Mouse (Mus musculus) neural tube, embryonic 11.5 days (tissue): ENCODE results near the gene Snx5. TPM values are rescaled to one million over a fixed set of nuclear protein-coding genes. Genes with fewer than 3 reads are reported as not detected.
A peak's percentile ranks its signal among the peaks of the same experiment; 100 is the strongest.

Source experiments
- ATAC-seq: fragments of 200-750 bp; cut with Nextera tagmentation; 2 replicates; pipeline ENCODE4 v1.8.0; 2017; ENCODE audit warnings: moderate number of reproducible peaks, mild to moderate bottlenecking, moderate TSS enrichment, moderate library complexity; ENCODE audit not compliant: insufficient read depth, low FRiP score, low TSS enrichment
- DNase-seq: peaks from one replicate; pipeline ENCODE4 v3.0.0-alpha.2; 2015; ENCODE audit warnings: low spot score
- H3K27ac ChIP-seq: fragments of 300-500 bp; sonication (generic); 2 replicates; pipeline ENCODE4 v1.5.1; 2014; ENCODE audit warnings: low read depth, mild to moderate bottlenecking, low read length
- H3K27me3 ChIP-seq: fragments of 300-500 bp; sonication (generic); 2 replicates; pipeline ENCODE4 v1.6.1; 2014; ENCODE audit warnings: mild to moderate bottlenecking, low read length, mixed read lengths; ENCODE audit not compliant: control insufficient read depth, insufficient read depth
- H3K36me3 ChIP-seq: fragments of 300-500 bp; sonication (generic); 2 replicates; pipeline ENCODE4 v1.6.1; 2014; ENCODE audit warnings: mild to moderate bottlenecking, low read length, moderate library complexity, mixed read lengths; ENCODE audit not compliant: control insufficient read depth, insufficient read depth
- H3K4me1 ChIP-seq: fragments of 300-500 bp; sonication (generic); 2 replicates; pipeline ENCODE4 v1.6.1; 2014; ENCODE audit warnings: low read length, mixed read lengths; ENCODE audit not compliant: control insufficient read depth, insufficient read depth
- H3K4me2 ChIP-seq: fragments of 300-500 bp; sonication (generic); 2 replicates; pipeline ENCODE4 v1.6.1; 2014; ENCODE audit warnings: low read depth, mild to moderate bottlenecking, moderate library complexity
- H3K4me3 ChIP-seq: fragments of 300-500 bp; sonication (generic); 2 replicates; pipeline ENCODE4 v1.5.1; 2014; ENCODE audit warnings: low read depth, low read length
- H3K9ac ChIP-seq: fragments of 300-500 bp; sonication (generic); 2 replicates; pipeline ENCODE4 v1.6.1; 2014; ENCODE audit warnings: mild to moderate bottlenecking, low read length
- H3K9me3 ChIP-seq: fragments of 300-500 bp; sonication (generic); 2 replicates; pipeline ENCODE4 v1.6.1; 2016; ENCODE audit warnings: low read length; ENCODE audit not compliant: control insufficient read depth
- WGBS: fragments of 180-500 bp; shearing (Covaris S2); extraction: QIAGEN DNeasy Blood & Tissue Kit; methylation state at CpG from one replicate; pipeline ENCODE4 v1.1.7; 2014; 5-methylcytosine and 5-hydroxymethylcytosine counted together
- polyA plus RNA-seq: library from polyadenylated mRNA; unstranded; fragments of >200 nt; fragmentation: Nextera tagmentation; extraction: Ambion mirVana; gene quantifications from 2 replicates; pipeline ENCODE4 v1.2.1, GENCODE M21; 2014

Gene Snx5
- polyA plus RNA-seq, 1 experiment from 2014 or later = 94.0 TPM

- Histone ChIP-seq H3K27me3 (no peaks in the 10 kb centered on the region), H3K4me3 (no peak overlapping the region), H3K9me3 (no peaks in the 10 kb centered on the region), H3K4me1 (no peaks in the 10 kb centered on the region), H3K27ac (no peak overlapping the region), H3K36me3 (no peaks in the 10 kb centered on the region), H3K9ac (no peak overlapping the region), H3K4me2 (no peak overlapping the region)
- ATAC-seq = peak; percentile 35; the same call in 1 of the 2 replicates
- no peak for DNase-seq
- WGBS = 85% methylated on average over 12 of the region's 12 CpGs
Measured at GRCm38 (mm10) chr2:144226906-144227586, 43.7 kb downstream of the Snx5 start.

- H3K4me3 ChIP-seq = no peak overlapping the region
- WGBS = 72% methylated on average over 12 of the region's 12 CpGs
- H3K4me1 ChIP-seq = no peaks in the 10 kb centered on the region
- no peaks in the 10 kb centered on the region for H3K36me3 ChIP-seq
- H3K27ac ChIP-seq = no peak overlapping the region
- H3K9me3 ChIP-seq = no peaks in the 10 kb centered on the region
- DNase-seq (no peak), ATAC-seq (no peak)
- no peaks in the 10 kb centered on the region for H3K27me3 ChIP-seq
- no peak overlapping the region for H3K4me2 ChIP-seq
- no peak overlapping the region for H3K9ac ChIP-seq
Measured at GRCm38 (mm10) chr2:144224351-144224750, 46.4 kb downstream of the Snx5 start.

- H3K9ac ChIP-seq = peak overlapping the region; percentile 28
- H3K27ac ChIP-seq = no peak overlapping the region
- WGBS = 32% methylated on average over 9 of the region's 9 CpGs
- no peaks in the 10 kb centered on the region for H3K9me3 ChIP-seq
- H3K4me3 ChIP-seq = no peak overlapping the region
- H3K27me3 ChIP-seq = no peaks in the 10 kb centered on the region
- no peaks in the 10 kb centered on the region for H3K36me3 ChIP-seq
- 0 out of 2 replicates have a peak, but pooled peaks cover 4% of the 10 kb centered on the region for H3K4me1 ChIP-seq
- ATAC-seq = no peak
- DNase-seq = peak; percentile 45
- no peak overlapping the region; the same call in 1 of the 2 replicates for H3K4me2 ChIP-seq
Measured at GRCm38 (mm10) chr2:144215601-144216000, 55.1 kb downstream of the Snx5 start.

- H3K9ac ChIP-seq = peak overlapping the region; percentile 28
- ATAC-seq = no peak
- no peak overlapping the region; the same call in 1 of the 2 replicates for H3K4me2 ChIP-seq
- peak; percentile 41 for DNase-seq
- 0 out of 2 replicates have a peak, but pooled peaks cover 4% of the 10 kb centered on the region for H3K4me1 ChIP-seq
- no peaks in the 10 kb centered on the region for H3K36me3 ChIP-seq
- H3K9me3 ChIP-seq = no peaks in the 10 kb centered on the region
- WGBS = 15% methylated on average over 7 of the region's 7 CpGs
- H3K27ac ChIP-seq = no peak overlapping the region
- no peaks in the 10 kb centered on the region for H3K27me3 ChIP-seq
- no peak overlapping the region for H3K4me3 ChIP-seq
Measured at GRCm38 (mm10) chr2:144215195-144215594, 55.5 kb downstream of the Snx5 start.

GRCm38 (mm10) chr2:144214508-144215185 lies 56.1 kb downstream of the Snx5 start:
- peak overlapping the region; percentile 28 for H3K9ac ChIP-seq
- H3K4me2 ChIP-seq = no peak overlapping the region
- H3K9me3 ChIP-seq = no peaks in the 10 kb centered on the region
- no peaks in the 10 kb centered on the region for H3K36me3 ChIP-seq
- 0 out of 2 replicates have a peak, but pooled peaks cover 4% of the 10 kb centered on the region for H3K4me1 ChIP-seq
- H3K27me3 ChIP-seq = no peaks in the 10 kb centered on the region
- no peak overlapping the region for H3K27ac ChIP-seq
- DNase-seq (no peak), ATAC-seq (0 out of 2 replicates have a peak, but pooled peaks have one; percentile 43)
- WGBS = 71% methylated on average over 9 of the region's 9 CpGs
- no peak overlapping the region for H3K4me3 ChIP-seq

GRCm38 (mm10) chr2:144213803-144214202 lies 56.9 kb downstream of the Snx5 start:
- DNase-seq (no peak), ATAC-seq (no peak)
- Histone ChIP-seq H3K9ac (no peak overlapping the region), H3K27me3 (no peaks in the 10 kb centered on the region), H3K4me2 (no peak overlapping the region), H3K27ac (no peak overlapping the region), H3K36me3 (no peaks in the 10 kb centered on the region), H3K4me1 (0 out of 2 replicates have a peak, but pooled peaks cover 4% of the 10 kb centered on the region), H3K4me3 (no peak overlapping the region), H3K9me3 (no peaks in the 10 kb centered on the region)
- WGBS = 86% methylated on average over 6 of the region's 6 CpGs

- H3K9me3 ChIP-seq = no peaks in the 10 kb centered on the region
- ATAC-seq (no peak), DNase-seq (no peak)
- H3K27me3 ChIP-seq = no peaks in the 10 kb centered on the region
- no peak overlapping the region for H3K4me2 ChIP-seq
- H3K27ac ChIP-seq = no peak overlapping the region
- no peaks in the 10 kb centered on the region for H3K4me1 ChIP-seq
- H3K36me3 ChIP-seq = no peaks in the 10 kb centered on the region
- no peak overlapping the region for H3K9ac ChIP-seq
- H3K4me3 ChIP-seq = no peak overlapping the region
- WGBS = 83% methylated on average over 3 of the region's 3 CpGs
Measured at GRCm38 (mm10) chr2:144209425-144209824, 61.3 kb downstream of the Snx5 start.

- 88% methylated on average over 1 of the region's 1 CpGs for WGBS
- DNase-seq (no peak), ATAC-seq (no peak)
- Histone ChIP-seq H3K9ac (no peak overlapping the region), H3K4me2 (no peak overlapping the region), H3K9me3 (no peaks in the 10 kb centered on the region), H3K4me3 (no peak overlapping the region), H3K27me3 (no peaks in the 10 kb centered on the region), H3K27ac (no peak overlapping the region), H3K36me3 (no peaks in the 10 kb centered on the region), H3K4me1 (no peaks in the 10 kb centered on the region)
Measured at GRCm38 (mm10) chr2:144207365-144207764, 63.3 kb downstream of the Snx5 start.

GRCm38 (mm10) chr2:144203001-144203400 lies 67.7 kb downstream of the Snx5 start:
- Histone ChIP-seq H3K4me1 (no peaks in the 10 kb centered on the region), H3K27ac (no peak overlapping the region), H3K9me3 (no peaks in the 10 kb centered on the region), H3K27me3 (no peaks in the 10 kb centered on the region), H3K4me3 (no peak overlapping the region), H3K4me2 (no peak overlapping the region), H3K36me3 (no peaks in the 10 kb centered on the region), H3K9ac (no peak overlapping the region)
- 85% methylated on average over 5 of the region's 5 CpGs for WGBS
- ATAC-seq = no peak
- no peak for DNase-seq
